Mouse (Mus musculus): Measurements from ENCODE around the gene Sh3d21. TPM values are rescaled to one million over a fixed set of nuclear protein-coding genes. Genes with fewer than 3 reads are reported as not detected.
A peak's percentile ranks its signal among the peaks of the same experiment; 100 is the strongest.
"Not testable (repeated sequence)": the region's sequence is repeated elsewhere in the genome, so short reads cannot be mapped to it uniquely, and the experiment has no call there.

The Sh3d21 gene
- total RNA-seq, 1 experiment from 2014 or later, result 0.81 TPM

GRCm38 (mm10) chr4:126175980-126176379 lies 12.7 kb upstream of the Sh3d21 start:
- ATAC-seq (ENCODE audit: extremely low read depth, insufficient number of reproducible peaks, low FRiP score, poor library complexity, severe bottlenecking), result not testable (repeated sequence)

- no peak for ATAC-seq (ENCODE audit: extremely low read depth, insufficient number of reproducible peaks, low FRiP score, poor library complexity, severe bottlenecking)
Observed at GRCm38 (mm10) chr4:126173800-126174199, 10.5 kb upstream of the Sh3d21 start.

GRCm38 (mm10) chr4:126170737-126171136 lies 7.4 kb upstream of the Sh3d21 start:
- ATAC-seq (ENCODE audit: extremely low read depth, insufficient number of reproducible peaks, low FRiP score, poor library complexity, severe bottlenecking), result not testable (repeated sequence)

GRCm38 (mm10) chr4:126168851-126169250 lies 5.6 kb upstream of the Sh3d21 start:
- no peak for ATAC-seq (ENCODE audit: extremely low read depth, insufficient number of reproducible peaks, low FRiP score, poor library complexity, severe bottlenecking)

- no peak for ATAC-seq (ENCODE audit: extremely low read depth, insufficient number of reproducible peaks, low FRiP score, poor library complexity, severe bottlenecking)
Observed at GRCm38 (mm10) chr4:126166084-126166483, 2.8 kb upstream of the Sh3d21 start.

- ATAC-seq (ENCODE audit: extremely low read depth, insufficient number of reproducible peaks, low FRiP score, poor library complexity, severe bottlenecking), result not testable (repeated sequence)
Observed at GRCm38 (mm10) chr4:126165092-126165491, 1.8 kb upstream of the Sh3d21 start.

- ATAC-seq (ENCODE audit: extremely low read depth, insufficient number of reproducible peaks, low FRiP score, poor library complexity, severe bottlenecking), result no peak
Observed at GRCm38 (mm10) chr4:126163685-126164084, 394 bp upstream of the Sh3d21 start.

- ATAC-seq (ENCODE audit: extremely low read depth, insufficient number of reproducible peaks, low FRiP score, poor library complexity, severe bottlenecking), result peak; percentile 78
Observed at GRCm38 (mm10) chr4:126162544-126163066, 686 bp downstream of the Sh3d21 start.

GRCm38 (mm10) chr4:126161986-126162385 lies 1.3 kb downstream of the Sh3d21 start:
- no peak for ATAC-seq (ENCODE audit: extremely low read depth, insufficient number of reproducible peaks, low FRiP score, poor library complexity, severe bottlenecking)

- ATAC-seq (ENCODE audit: extremely low read depth, insufficient number of reproducible peaks, low FRiP score, poor library complexity, severe bottlenecking), result no peak
Observed at GRCm38 (mm10) chr4:126161456-126161855, 1.8 kb downstream of the Sh3d21 start.

GRCm38 (mm10) chr4:126160981-126161380 lies 2.3 kb downstream of the Sh3d21 start:
- no peak for ATAC-seq (ENCODE audit: extremely low read depth, insufficient number of reproducible peaks, low FRiP score, poor library complexity, severe bottlenecking)

GRCm38 (mm10) chr4:126159455-126159854 lies 3.8 kb downstream of the Sh3d21 start:
- ATAC-seq (ENCODE audit: extremely low read depth, insufficient number of reproducible peaks, low FRiP score, poor library complexity, severe bottlenecking), result no peak

- ATAC-seq (ENCODE audit: extremely low read depth, insufficient number of reproducible peaks, low FRiP score, poor library complexity, severe bottlenecking), result no peak
Observed at GRCm38 (mm10) chr4:126157562-126157961, 5.7 kb downstream of the Sh3d21 start.

GRCm38 (mm10) chr4:126156617-126157016 lies 6.7 kb downstream of the Sh3d21 start:
- no peak for ATAC-seq (ENCODE audit: extremely low read depth, insufficient number of reproducible peaks, low FRiP score, poor library complexity, severe bottlenecking)

- ATAC-seq (ENCODE audit: extremely low read depth, insufficient number of reproducible peaks, low FRiP score, poor library complexity, severe bottlenecking), result no peak
Observed at GRCm38 (mm10) chr4:126155869-126156268, 7.4 kb downstream of the Sh3d21 start.

GRCm38 (mm10) chr4:126155183-126155582 lies 8.1 kb downstream of the Sh3d21 start:
- no peak for ATAC-seq (ENCODE audit: extremely low read depth, insufficient number of reproducible peaks, low FRiP score, poor library complexity, severe bottlenecking)

GRCm38 (mm10) chr4:126152864-126153263 lies 10.4 kb downstream of the Sh3d21 start:
- ATAC-seq (ENCODE audit: extremely low read depth, insufficient number of reproducible peaks, low FRiP score, poor library complexity, severe bottlenecking), result no peak

- no peak for ATAC-seq (ENCODE audit: extremely low read depth, insufficient number of reproducible peaks, low FRiP score, poor library complexity, severe bottlenecking)
Observed at GRCm38 (mm10) chr4:126151701-126152440, 11.4 kb downstream of the Sh3d21 start.

GRCm38 (mm10) chr4:126150949-126151320 lies 12.4 kb downstream of the Sh3d21 start:
- ATAC-seq (ENCODE audit: extremely low read depth, insufficient number of reproducible peaks, low FRiP score, poor library complexity, severe bottlenecking), result no peak

- no peak for ATAC-seq (ENCODE audit: extremely low read depth, insufficient number of reproducible peaks, low FRiP score, poor library complexity, severe bottlenecking)
Observed at GRCm38 (mm10) chr4:126150297-126150948, 12.9 kb downstream of the Sh3d21 start.
